Mouse (Mus musculus) brain, embryonic 14.5 days (tissue): Measurements from ENCODE around the gene Tbc1d13.

Experiments used
- CTCF ChIP-seq: fragments of 200-500 bp; IDR thresholded peaks from 2 replicates; pipeline ENCODE4 v1.5.1; 2012; ENCODE audit warnings: inconsistent platforms, mild to moderate bottlenecking, moderate library complexity, borderline replicate concordance; ENCODE audit not compliant: insufficient read depth, insufficient read length; ENCODE audit errors: extremely low read depth
- POLR2A ChIP-seq: fragments of 200-500 bp; IDR thresholded peaks from 2 replicates; pipeline ENCODE4 v1.6.1; 2012; ENCODE audit warnings: mild to moderate bottlenecking, inconsistent platforms, borderline replicate concordance; ENCODE audit not compliant: poor library complexity, insufficient read depth, insufficient read length, severe bottlenecking; ENCODE audit errors: extremely low read depth

DNA sequence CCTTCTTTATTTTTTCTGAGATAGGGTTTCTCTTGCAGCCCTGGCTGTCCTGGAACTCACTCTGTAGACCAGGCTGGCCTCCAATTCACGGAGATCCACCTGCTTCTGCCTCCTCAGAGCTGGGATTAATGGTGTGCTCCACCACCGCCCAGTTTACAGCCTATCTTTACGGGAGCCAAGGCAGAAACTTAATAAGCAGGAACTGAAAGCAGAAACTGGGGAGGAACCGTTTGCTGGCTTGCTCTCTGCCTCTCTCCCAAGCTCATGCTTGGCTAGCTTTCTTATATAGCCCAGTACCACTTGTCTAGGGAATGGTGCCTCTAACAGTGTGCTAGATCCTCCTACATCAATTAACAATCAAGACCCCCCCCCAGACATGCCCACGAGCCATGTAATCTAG, 49.4 kb upstream of the Tbc1d13 start:
- TF ChIP-seq POLR2A, result no peak
- no peak for TF ChIP-seq CTCF
